Mouse (Mus musculus) right cerebral cortex, adult 18-20 months (tissue): ENCODE results near the gene Wnt16.

Experiments used
- DNase-seq: peaks from one replicate; pipeline ENCODE4 v3.0.0; 2022; ENCODE audit warnings: mixed read lengths

The Wnt16 gene

DNA sequence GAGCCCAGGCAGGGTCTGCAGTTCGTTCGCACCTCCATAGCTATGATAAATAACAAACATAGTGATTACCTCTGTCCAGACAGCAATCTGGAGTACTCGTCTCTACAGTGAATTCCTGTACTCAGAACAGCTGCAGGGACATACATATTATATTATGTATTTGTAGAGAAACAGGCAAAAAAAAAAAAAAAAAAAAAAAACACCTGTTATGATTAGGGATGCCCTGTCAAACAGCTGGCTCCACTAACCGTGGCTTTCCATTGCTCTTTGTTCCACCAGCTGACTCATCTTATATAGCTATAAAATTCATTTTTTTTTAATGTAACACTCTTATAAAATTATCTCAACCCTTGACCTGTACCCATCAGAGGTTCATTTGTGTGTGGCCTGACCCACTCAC, 38.3 kb downstream of the Wnt16 start:
- DNase-seq, result no peak

DNA sequence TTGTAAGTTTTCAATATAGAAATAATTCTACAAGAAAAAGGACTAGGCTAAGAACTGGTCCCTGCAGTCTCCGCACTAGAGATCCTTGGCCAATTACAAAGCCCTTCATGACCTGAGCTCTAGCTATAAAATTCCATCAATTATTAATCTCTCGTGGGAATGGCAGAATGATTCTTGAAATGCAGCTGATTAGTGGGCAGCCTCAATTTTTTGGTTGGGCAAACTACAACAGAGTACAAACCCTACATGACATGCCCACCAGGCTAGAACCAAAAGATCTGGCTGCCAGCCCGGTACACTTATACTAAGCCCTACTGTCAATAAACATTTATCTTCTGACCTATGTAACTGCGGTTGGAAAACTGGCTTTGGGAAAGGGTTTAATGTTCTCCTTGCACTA, 39.1 kb downstream of the Wnt16 start:
- no peak for DNase-seq

DNA sequence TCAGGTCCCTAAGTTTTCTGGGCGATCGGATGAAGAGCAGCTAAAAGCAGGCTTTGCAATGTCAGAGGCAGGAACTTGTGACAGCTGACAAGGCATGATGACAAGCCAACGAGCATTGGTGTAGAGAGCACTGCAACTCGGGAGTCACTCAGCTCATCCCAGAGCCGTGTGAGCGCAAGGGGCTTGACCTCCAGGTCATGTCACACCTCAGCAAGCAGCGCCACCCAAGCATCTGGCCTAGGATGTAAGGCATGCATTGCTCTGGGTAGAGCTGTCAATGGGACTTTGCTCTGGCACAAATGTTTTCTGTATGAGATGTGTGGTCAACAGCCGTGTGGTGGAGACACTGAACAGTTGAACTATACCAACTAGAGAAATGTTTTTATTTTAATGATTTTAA, 39.9 kb downstream of the Wnt16 start:
- DNase-seq, result no peak

DNA sequence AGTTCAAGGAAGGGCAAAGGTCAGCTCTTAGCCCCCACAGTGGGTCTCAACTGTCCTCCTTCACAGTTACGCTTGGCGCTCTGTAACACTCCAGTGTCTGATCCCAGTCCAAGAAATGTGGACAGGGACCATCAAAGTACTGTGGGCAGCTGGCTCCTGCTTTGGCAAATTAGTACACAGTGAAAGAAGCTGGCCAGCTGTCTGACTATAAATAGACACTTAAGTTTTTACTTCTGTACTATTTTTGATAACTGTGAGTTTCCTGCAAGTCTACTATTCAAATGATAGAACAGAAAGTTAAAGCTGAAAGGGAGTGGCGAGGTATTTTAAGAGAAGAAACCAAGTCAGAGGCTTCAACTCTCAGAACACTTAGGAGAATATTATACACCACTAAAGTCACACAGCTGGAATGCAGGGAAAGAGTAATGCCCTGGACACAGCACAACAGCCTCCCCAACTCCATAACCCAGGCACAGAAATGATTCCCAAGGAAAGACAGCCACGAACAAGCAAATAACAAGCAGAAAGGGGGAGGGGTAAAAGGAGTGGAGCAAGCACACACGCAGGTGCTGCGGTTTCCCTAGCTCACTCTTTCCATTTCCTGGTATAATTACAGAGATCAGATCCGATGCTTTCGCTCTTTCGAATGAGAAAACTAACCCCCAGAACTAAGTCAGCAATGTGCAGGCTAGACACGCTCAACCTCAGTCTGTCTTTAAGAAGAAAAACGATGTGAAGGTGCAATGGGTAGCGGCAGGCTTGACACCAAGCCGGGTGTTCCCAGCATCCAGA, 42.3 kb downstream of the Wnt16 start:
- no peak for DNase-seq

DNA sequence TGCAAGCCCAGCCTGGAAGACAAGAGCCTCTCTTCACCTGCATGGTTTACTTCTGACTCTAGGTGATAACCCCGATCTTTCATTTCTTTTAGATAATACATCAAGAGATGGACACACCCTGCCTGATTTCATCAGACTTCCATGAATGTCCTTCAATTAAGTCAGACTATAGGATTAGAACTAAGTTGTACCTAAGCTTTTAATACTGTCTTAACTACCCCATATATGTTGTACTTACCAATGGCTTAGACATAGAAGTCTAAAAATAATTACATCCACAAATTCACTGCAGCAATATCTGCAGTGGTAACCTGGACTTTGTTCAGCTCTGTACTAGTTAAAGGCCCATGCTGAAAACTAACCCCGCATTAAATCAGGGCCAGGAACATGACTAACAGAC, 44.5 kb downstream of the Wnt16 start:
- no peak for DNase-seq

DNA sequence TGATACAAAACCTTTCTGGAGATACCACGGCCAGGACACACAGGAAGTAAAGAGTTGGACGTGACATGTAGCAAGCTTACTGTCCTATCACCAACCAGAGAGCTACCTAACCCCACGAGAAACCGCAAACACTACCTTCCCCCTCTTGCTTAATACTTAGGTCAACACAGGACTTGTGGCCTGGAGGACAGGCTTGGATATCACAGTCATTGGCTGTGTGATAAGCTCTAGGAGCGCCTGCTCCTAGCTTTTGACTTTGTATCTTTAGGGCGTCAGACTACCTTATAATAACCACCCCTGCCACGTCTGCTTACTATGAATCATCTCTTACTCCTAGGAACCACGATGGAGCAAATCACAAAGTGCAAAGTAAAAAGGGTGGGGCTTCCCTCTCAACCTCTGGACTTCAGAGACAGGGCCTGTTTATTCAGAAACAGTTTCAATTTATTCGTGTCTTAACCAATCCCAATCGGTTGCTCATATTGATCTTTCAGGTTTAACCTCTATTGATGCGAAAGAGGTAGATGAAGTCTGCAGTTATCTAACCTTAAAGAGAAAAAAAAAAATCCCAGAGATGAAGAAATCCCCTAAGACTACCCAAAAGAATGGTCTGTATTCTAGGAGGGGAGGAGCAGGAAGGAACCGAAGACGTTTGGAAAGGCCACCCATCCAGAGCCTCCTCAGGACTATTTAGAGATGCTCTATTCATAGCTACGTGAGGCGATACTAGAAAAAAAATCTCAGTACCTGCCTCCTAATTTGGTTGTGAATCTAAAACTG, 51.9 kb downstream of the Wnt16 start:
- no peak for DNase-seq

DNA sequence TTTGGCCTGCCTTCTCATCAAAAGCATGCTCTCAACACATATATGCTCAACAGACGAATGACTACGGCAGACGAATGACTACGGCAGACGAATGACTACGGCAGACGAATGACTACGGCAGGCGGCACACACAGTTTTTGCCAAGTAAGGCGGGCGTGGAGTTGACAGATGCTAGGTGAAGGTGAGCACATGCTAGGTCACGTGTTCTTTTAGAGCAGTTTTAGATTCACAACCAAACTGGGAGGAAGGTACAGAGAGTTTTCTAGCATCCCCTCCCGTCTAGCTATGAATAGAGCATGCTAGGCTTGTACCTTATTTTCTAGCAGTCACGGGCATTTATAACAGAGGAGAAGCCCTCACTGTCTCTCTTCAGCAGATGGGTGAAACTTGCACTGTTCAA, 52.8 kb downstream of the Wnt16 start:
- no peak for DNase-seq

DNA sequence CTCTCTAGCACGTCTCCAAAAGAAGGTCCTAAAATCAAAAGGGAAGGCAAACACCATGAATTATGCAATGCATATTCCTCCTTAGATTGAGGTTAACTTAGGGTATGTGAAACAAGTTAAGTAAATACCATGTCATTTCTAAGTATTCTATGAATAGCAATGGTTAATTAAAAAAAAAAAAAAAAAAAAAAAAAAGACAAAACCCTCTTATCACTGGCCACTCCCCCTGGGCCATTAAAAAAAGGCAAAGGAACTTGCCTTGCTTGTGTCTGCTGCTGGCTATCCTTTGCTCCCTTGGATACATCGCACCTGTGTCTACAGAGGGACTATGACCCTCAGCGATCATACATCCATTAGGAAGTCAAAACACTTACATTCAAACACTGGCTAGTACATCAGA, 55.3 kb downstream of the Wnt16 start:
- DNase-seq, result no peak

DNA sequence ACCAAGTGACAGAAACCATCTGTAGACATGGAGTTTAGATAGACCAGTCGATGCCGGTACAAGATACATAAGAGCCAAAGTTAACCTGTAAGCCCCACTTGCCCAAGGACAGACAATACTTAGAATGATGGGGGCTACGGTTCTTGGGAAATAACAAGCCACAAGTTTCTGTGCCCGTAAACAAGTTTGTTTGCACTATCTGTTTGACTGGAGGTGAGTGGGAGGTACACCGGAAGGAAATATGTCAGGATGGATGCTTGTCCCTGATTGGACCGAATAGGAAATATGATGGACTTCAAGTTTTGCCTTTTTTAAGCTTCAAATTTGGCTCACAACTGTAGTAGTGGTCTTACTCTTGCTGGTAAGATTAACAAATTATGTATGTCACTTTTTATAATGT, 55.7 kb downstream of the Wnt16 start:
- no peak for DNase-seq

DNA sequence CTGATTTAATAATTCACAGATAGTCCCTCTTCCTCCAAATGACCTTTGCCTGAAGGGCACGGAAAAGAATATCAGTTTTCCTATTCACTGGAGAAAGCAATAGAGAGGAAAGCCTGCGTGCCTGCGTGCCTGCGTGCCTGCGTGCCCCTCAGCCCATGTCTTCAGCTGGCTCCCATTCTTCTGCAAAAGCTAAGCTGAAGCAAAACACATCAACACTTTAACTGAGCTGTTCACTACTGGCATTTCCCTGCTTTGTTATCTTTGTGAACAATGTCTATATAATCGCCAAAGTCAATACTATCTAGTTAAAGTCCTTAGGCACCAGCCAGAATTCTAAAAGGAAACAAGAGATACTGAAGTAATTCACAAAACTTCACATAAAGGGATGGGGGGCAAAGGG, 56.4 kb downstream of the Wnt16 start:
- no peak for DNase-seq

DNA sequence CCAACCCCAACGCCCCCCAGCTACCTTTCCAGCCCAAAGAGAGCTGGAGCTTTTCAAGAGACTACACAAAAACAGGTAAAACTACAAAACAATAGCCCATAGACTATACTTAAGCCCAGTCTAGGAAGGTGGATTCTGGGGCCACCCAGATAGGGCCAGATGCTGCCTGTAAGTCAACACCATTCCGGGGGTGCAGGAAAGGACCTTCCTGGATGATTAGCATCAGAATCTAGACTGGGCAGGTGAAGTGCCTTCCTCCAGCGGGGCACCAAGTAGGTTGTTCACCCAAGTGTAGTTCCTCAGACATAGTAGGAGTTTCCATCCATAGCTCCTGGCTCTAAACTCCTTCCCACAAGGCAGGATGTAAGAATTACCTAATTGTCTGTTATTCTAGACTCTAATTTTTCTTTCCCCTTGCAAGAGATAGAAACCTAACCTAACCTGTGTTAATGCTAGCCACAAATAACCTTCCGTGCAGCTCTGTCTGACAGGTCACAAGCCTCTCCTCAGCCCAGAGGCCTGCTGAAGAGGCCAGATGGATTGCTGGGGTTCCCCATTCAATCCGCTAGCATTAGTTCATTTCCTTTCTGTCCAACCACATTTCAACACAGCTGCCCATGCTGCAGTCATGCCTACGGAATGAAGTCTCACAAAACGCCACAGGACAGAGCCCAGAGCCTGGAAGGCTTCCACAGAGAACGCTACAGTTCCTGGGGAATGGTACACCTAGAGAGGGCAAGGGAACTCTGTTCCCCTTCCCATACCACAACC, 59.3 kb downstream of the Wnt16 start:
- DNase-seq, result no peak
